Mouse (Mus musculus): ENCODE measurements at regions not wholly inside any gene's neighbourhood (a gene's known extent, or its start where the extent isn't known, plus 50 kb on each side); places are given as distances from the start of the nearest gene placed in this dataset.

- TF ChIP-seq CTCF (IDR thresholded peaks at IDR 0.05; ENCODE audit: low read depth, low read length): no peak
- no peak for TF ChIP-seq POLR2A (IDR thresholded peaks at IDR 0.05; ENCODE audit: insufficient read depth, low read length)
- no peak for TF ChIP-seq EP300 (IDR thresholded peaks at IDR 0.05; ENCODE audit: insufficient read depth, low read depth, low read length)
Measured at GRCm38 (mm10) chr2:45338809-45339208, 221.6 kb upstream of the Zeb2 start.
